Mouse (Mus musculus) midbrain, embryonic 14.5 days (tissue): ENCODE data around the gene Utrn. TPM values are rescaled to one million over a fixed set of nuclear protein-coding genes. Genes with fewer than 3 reads are reported as not detected.

Experiments
- ATAC-seq: fragments of 200-750 bp; cut with Nextera tagmentation; 2 replicates; pipeline ENCODE4 v1.8.0; 2017; ENCODE audit warnings: moderate number of reproducible peaks, moderate library complexity; ENCODE audit not compliant: low FRiP score, low TSS enrichment
- DNase-seq: peaks from one replicate; pipeline ENCODE4 v3.0.0-alpha.2; 2015
- H3K27ac ChIP-seq: fragments of 300-500 bp; sonication (generic); replicated peaks from 2 replicates; pipeline ENCODE4 v1.5.1; 2014; ENCODE audit warnings: mild to moderate bottlenecking, low read depth, low read length, moderate library complexity
- H3K27me3 ChIP-seq: fragments of 300-500 bp; sonication (generic); 2 replicates; pipeline ENCODE4 v1.6.1; 2014; ENCODE audit warnings: low read length, control low read depth, mixed read lengths; ENCODE audit not compliant: control insufficient read depth, insufficient read depth
- H3K36me3 ChIP-seq: fragments of 300-500 bp; sonication (generic); 2 replicates; pipeline ENCODE4 v1.6.1; 2014; ENCODE audit warnings: low read length, control low read depth; ENCODE audit not compliant: control insufficient read depth, insufficient read depth
- H3K4me1 ChIP-seq: fragments of 300-500 bp; sonication (generic); 2 replicates; pipeline ENCODE4 v1.6.1; 2014; ENCODE audit warnings: mild to moderate bottlenecking, antibody characterized with exemption, low read length, control low read depth; ENCODE audit not compliant: control insufficient read depth, insufficient read depth
- H3K4me2 ChIP-seq: fragments of 300-500 bp; sonication (generic); 2 replicates; pipeline ENCODE4 v1.6.1; 2014; ENCODE audit warnings: mild to moderate bottlenecking, low read length, moderate library complexity
- H3K4me3 ChIP-seq: fragments of 300-500 bp; sonication (generic); replicated peaks from 2 replicates; pipeline ENCODE4 v1.5.1; 2014; ENCODE audit warnings: low read depth, low read length
- H3K9ac ChIP-seq: fragments of 300-500 bp; sonication (generic); replicated peaks from 2 replicates; pipeline ENCODE4 v1.6.1; 2014; ENCODE audit warnings: mild to moderate bottlenecking, low read length, moderate library complexity
- H3K9me3 ChIP-seq: fragments of 300-500 bp; sonication (generic); 2 replicates; pipeline ENCODE4 v1.6.1; 2016; ENCODE audit warnings: low read length, control low read depth, mixed read lengths; ENCODE audit not compliant: control insufficient read depth
- WGBS: fragments of 180-500 bp; shearing (Covaris S2); extraction: QIAGEN DNeasy Blood & Tissue Kit; methylation state at CpG from one replicate; pipeline ENCODE4 v1.1.7; 2014; 5-methylcytosine and 5-hydroxymethylcytosine counted together
- polyA plus RNA-seq: library from polyadenylated mRNA; unstranded; fragments of >200 nt; fragmentation: Nextera tagmentation; extraction: Ambion mirVana; gene quantifications from 2 replicates; pipeline ENCODE4 v1.2.1, GENCODE M21; 2014

Gene Utrn
- polyA plus RNA-seq, 1 experiment from 2014 or later = 19.1 TPM

- H3K4me1 ChIP-seq = no peaks in the 10 kb centered on the region
- H3K27me3 ChIP-seq = no peaks in the 10 kb centered on the region
These were observed 438.8 kb downstream of the Utrn start for GRCm38 (mm10) chr10:12430399-12430798.

GRCm38 (mm10) chr10:12426866-12427265 lies 442.3 kb downstream of the Utrn start:
- Histone ChIP-seq H3K27ac (no peak overlapping the region), H3K36me3 (no peaks in the 10 kb centered on the region), H3K27me3 (no peaks in the 10 kb centered on the region), H3K9me3 (no peaks in the 10 kb centered on the region), H3K4me2 (no peak overlapping the region), H3K4me3 (no peak overlapping the region), H3K9ac (no peak overlapping the region), H3K4me1 (no peaks in the 10 kb centered on the region)
- peak; percentile 11 for DNase-seq
- 86% methylated on average over 8 of the region's 8 CpGs for WGBS
- no peak for ATAC-seq

More at GRCm38 (mm10) chr10:12430399-12430798, 438.8 kb downstream of the Utrn start:
- H3K9me3 ChIP-seq = no peaks in the 10 kb centered on the region
- H3K4me2 ChIP-seq = no peak overlapping the region
- no peak overlapping the region for H3K4me3 ChIP-seq
- no peak overlapping the region for H3K27ac ChIP-seq
- DNase-seq (no peak), ATAC-seq (no peak)
- H3K9ac ChIP-seq = no peak overlapping the region
- no peaks in the 10 kb centered on the region for H3K36me3 ChIP-seq

- Histone ChIP-seq H3K9ac (no peak overlapping the region), H3K27me3 (no peaks in the 10 kb centered on the region), H3K4me1 (no peaks in the 10 kb centered on the region), H3K9me3 (no peaks in the 10 kb centered on the region), H3K4me2 (no peak overlapping the region), H3K4me3 (no peak overlapping the region), H3K36me3 (no peaks in the 10 kb centered on the region), H3K27ac (no peak overlapping the region)
- no peak for ATAC-seq
- WGBS = 89% methylated on average over 2 of the region's 2 CpGs
- DNase-seq = no peak
These were observed 444.2 kb downstream of the Utrn start for GRCm38 (mm10) chr10:12424944-12425343.

- DNase-seq (no peak), ATAC-seq (no peak)
- H3K9ac ChIP-seq = no peak overlapping the region
- no peak overlapping the region for H3K4me2 ChIP-seq
- no peaks in the 10 kb centered on the region for H3K9me3 ChIP-seq
- no peaks in the 10 kb centered on the region for H3K36me3 ChIP-seq
- H3K27ac ChIP-seq = no peak overlapping the region
- 94% methylated on average over 7 of the region's 7 CpGs for WGBS
- H3K4me1 ChIP-seq = no peaks in the 10 kb centered on the region
- H3K27me3 ChIP-seq = no peaks in the 10 kb centered on the region
- no peak overlapping the region for H3K4me3 ChIP-seq
These were observed 445.0 kb downstream of the Utrn start for GRCm38 (mm10) chr10:12423994-12424725.

- no peak overlapping the region for H3K4me2 ChIP-seq
- WGBS = 89% methylated on average over 3 of the region's 3 CpGs
- ATAC-seq = no peak
These were observed 454.2 kb downstream of the Utrn start for GRCm38 (mm10) chr10:12414967-12415366.

GRCm38 (mm10) chr10:12406338-12407110 lies 462.6 kb downstream of the Utrn start:
- ATAC-seq (no peak), DNase-seq (no peak)
- H3K36me3 ChIP-seq = 0 out of 2 replicates have a peak, but pooled peaks cover 2% of the 10 kb centered on the region
- WGBS = 91% methylated on average over 12 of the region's 12 CpGs
- no peaks in the 10 kb centered on the region for H3K9me3 ChIP-seq
- H3K4me1 ChIP-seq = no peaks in the 10 kb centered on the region
- H3K27me3 ChIP-seq = no peaks in the 10 kb centered on the region
- H3K4me3 ChIP-seq = no peak overlapping the region
- no peak overlapping the region for H3K27ac ChIP-seq
- no peak overlapping the region for H3K4me2 ChIP-seq
- no peak overlapping the region for H3K9ac ChIP-seq

More at GRCm38 (mm10) chr10:12414967-12415366, 454.2 kb downstream of the Utrn start:
- Histone ChIP-seq H3K27me3 (no peaks in the 10 kb centered on the region), H3K36me3 (no peaks in the 10 kb centered on the region), H3K4me3 (no peak overlapping the region), H3K4me1 (no peaks in the 10 kb centered on the region), H3K9ac (no peak overlapping the region), H3K27ac (no peak overlapping the region), H3K9me3 (no peaks in the 10 kb centered on the region)
- DNase-seq = no peak

- DNase-seq = peak; percentile 49
- ATAC-seq = peak; percentile 40; the same call in 1 of the 2 replicates
- H3K27ac ChIP-seq = no peak overlapping the region
- 0 out of 2 replicates have a peak, but pooled peaks cover 2% of the 10 kb centered on the region for H3K36me3 ChIP-seq
- no peaks in the 10 kb centered on the region for H3K27me3 ChIP-seq
- no peak overlapping the region for H3K4me2 ChIP-seq
- H3K9ac ChIP-seq = no peak overlapping the region
- H3K4me3 ChIP-seq = no peak overlapping the region
- H3K4me1 ChIP-seq = peaks cover 4% of the 10 kb centered on the region
- H3K9me3 ChIP-seq = no peaks in the 10 kb centered on the region
- 9% methylated on average over 2 of the region's 2 CpGs for WGBS
These were observed 469.7 kb downstream of the Utrn start for GRCm38 (mm10) chr10:12399450-12399849.

- no peaks in the 10 kb centered on the region for H3K4me1 ChIP-seq
- no peaks in the 10 kb centered on the region for H3K9me3 ChIP-seq
- ATAC-seq (no peak), DNase-seq (no peak)
- 98% methylated on average over 1 of the region's 1 CpGs for WGBS
- no peak overlapping the region for H3K27ac ChIP-seq
- H3K9ac ChIP-seq = no peak overlapping the region
- H3K27me3 ChIP-seq = no peaks in the 10 kb centered on the region
- H3K4me3 ChIP-seq = no peak overlapping the region
- H3K36me3 ChIP-seq = no peaks in the 10 kb centered on the region
- no peak overlapping the region for H3K4me2 ChIP-seq
These were observed 489.0 kb downstream of the Utrn start for GRCm38 (mm10) chr10:12380139-12380538.
